Mouse (Mus musculus): ENCODE measurements around the gene Lekr1.

The Lekr1 gene

GRCm38 (mm10) chr3:65665977-65666766 is at the start of gene Lekr1:
Gene Lekr1, plus strand, starts transcription at chr3:65666228.
- peak; percentile 94 for ATAC-seq (ENCODE audit: low TSS enrichment)

GRCm38 (mm10) chr3:65617507-65617906 is 48.5 kb upstream of the Lekr1 start:
- no peak for ATAC-seq (ENCODE audit: low TSS enrichment)

- ATAC-seq (ENCODE audit: low TSS enrichment), result no peak
Observed at GRCm38 (mm10) chr3:65619340-65619739, 46.7 kb upstream of the Lekr1 start.

- peak; percentile 84 for ATAC-seq (ENCODE audit: low TSS enrichment)
Observed at GRCm38 (mm10) chr3:65623057-65623456, 43.0 kb upstream of the Lekr1 start.

- no peak for ATAC-seq (ENCODE audit: low TSS enrichment)
Observed at GRCm38 (mm10) chr3:65625496-65626289, 40.3 kb upstream of the Lekr1 start.

- ATAC-seq (ENCODE audit: low TSS enrichment), result no peak
Observed at GRCm38 (mm10) chr3:65626290-65626914, 39.6 kb upstream of the Lekr1 start.

- ATAC-seq (ENCODE audit: low TSS enrichment), result no peak
Observed at GRCm38 (mm10) chr3:65627021-65627706, 38.9 kb upstream of the Lekr1 start.

GRCm38 (mm10) chr3:65627707-65628028 is 38.4 kb upstream of the Lekr1 start:
- ATAC-seq (ENCODE audit: low TSS enrichment), result no peak

GRCm38 (mm10) chr3:65629565-65630112 is 36.4 kb upstream of the Lekr1 start:
- ATAC-seq (ENCODE audit: low TSS enrichment), result no peak

- no peak for ATAC-seq (ENCODE audit: low TSS enrichment)
Observed at GRCm38 (mm10) chr3:65633604-65634003, 32.4 kb upstream of the Lekr1 start.

- ATAC-seq (ENCODE audit: low TSS enrichment), result peak; percentile 97
Observed at GRCm38 (mm10) chr3:65635983-65636382, 30.0 kb upstream of the Lekr1 start.

- ATAC-seq (ENCODE audit: low TSS enrichment), result no peak
Observed at GRCm38 (mm10) chr3:65637313-65637712, 28.7 kb upstream of the Lekr1 start.

GRCm38 (mm10) chr3:65638896-65639295 is 27.1 kb upstream of the Lekr1 start:
- ATAC-seq (ENCODE audit: low TSS enrichment), result 0 out of 2 replicates have a peak, but pooled peaks have one; percentile 39

- no peak for ATAC-seq (ENCODE audit: low TSS enrichment)
Observed at GRCm38 (mm10) chr3:65639454-65640014, 26.5 kb upstream of the Lekr1 start.

GRCm38 (mm10) chr3:65642959-65643358 is 23.1 kb upstream of the Lekr1 start:
- ATAC-seq (ENCODE audit: low TSS enrichment), result no peak

- ATAC-seq (ENCODE audit: low TSS enrichment), result no peak
Observed at GRCm38 (mm10) chr3:65643654-65644053, 22.4 kb upstream of the Lekr1 start.

GRCm38 (mm10) chr3:65647592-65647991 is 18.4 kb upstream of the Lekr1 start:
- no peak for ATAC-seq (ENCODE audit: low TSS enrichment)

- ATAC-seq (ENCODE audit: low TSS enrichment), result no peak
Observed at GRCm38 (mm10) chr3:65648913-65649312, 17.1 kb upstream of the Lekr1 start.

GRCm38 (mm10) chr3:65650156-65650815 is 15.7 kb upstream of the Lekr1 start:
- no peak for ATAC-seq (ENCODE audit: low TSS enrichment)

- no peak for ATAC-seq (ENCODE audit: low TSS enrichment)
Observed at GRCm38 (mm10) chr3:65654541-65655206, 11.4 kb upstream of the Lekr1 start.

Data from frontal cortex, adult (tissue).